Mouse (Mus musculus) liver, embryonic 16.5 days (tissue): ENCODE results near the gene Faf2. TPM values are rescaled to one million over a fixed set of nuclear protein-coding genes. Genes with fewer than 3 reads are reported as not detected.

Experiments
- ATAC-seq: fragments of 200-750 bp; cut with Nextera tagmentation; 2 replicates; pipeline ENCODE4 v1.8.0; 2017; ENCODE audit warnings: low read depth, mild to moderate bottlenecking, moderate number of reproducible peaks, moderate library complexity
- H3K27ac ChIP-seq: fragments of 300-500 bp; sonication (generic); 2 replicates; pipeline ENCODE4 v1.5.1; 2014; ENCODE audit warnings: mild to moderate bottlenecking, low read length
- H3K27me3 ChIP-seq: fragments of 300-500 bp; sonication (generic); 2 replicates; pipeline ENCODE4 v1.6.1; 2014; ENCODE audit warnings: low read depth, low read length, mixed read lengths; ENCODE audit not compliant: control insufficient read depth, insufficient read depth
- H3K36me3 ChIP-seq: fragments of 300-500 bp; sonication (generic); 2 replicates; pipeline ENCODE4 v1.6.1; 2014; ENCODE audit warnings: mild to moderate bottlenecking; ENCODE audit not compliant: control insufficient read depth, insufficient read depth
- H3K4me1 ChIP-seq: fragments of 300-500 bp; sonication (generic); 2 replicates; pipeline ENCODE4 v1.6.1; 2014; ENCODE audit warnings: low read depth, low read length, mixed read lengths; ENCODE audit not compliant: control insufficient read depth
- H3K4me2 ChIP-seq: fragments of 300-500 bp; sonication (generic); 2 replicates; pipeline ENCODE4 v1.6.1; 2014; ENCODE audit warnings: low read depth, low read length, mixed read lengths
- H3K4me3 ChIP-seq: fragments of 300-500 bp; sonication (generic); 2 replicates; pipeline ENCODE4 v1.5.1; 2014; ENCODE audit warnings: low read depth, mild to moderate bottlenecking, low read length
- H3K9ac ChIP-seq: fragments of 300-500 bp; sonication (generic); 2 replicates; pipeline ENCODE4 v1.6.1; 2014; ENCODE audit warnings: low read depth, low read length
- H3K9me3 ChIP-seq: fragments of 300-500 bp; sonication (generic); replicated peaks from 2 replicates; pipeline ENCODE4 v1.6.1; 2016; ENCODE audit warnings: low read length; ENCODE audit not compliant: control insufficient read depth
- WGBS: fragments of 180-500 bp; shearing (Covaris S2); extraction: QIAGEN DNeasy Blood & Tissue Kit; methylation state at CpG from one replicate; pipeline ENCODE4 v1.1.7; 2014; ENCODE audit not compliant: insufficient replicate concordance; 5-methylcytosine and 5-hydroxymethylcytosine counted together
- polyA plus RNA-seq: library from polyadenylated mRNA; unstranded; fragments of >200 nt; fragmentation: Nextera tagmentation; extraction: Ambion mirVana; gene quantifications from 2 replicates; pipeline ENCODE4 v1.2.1, GENCODE M21; 2015

Faf2 gene
- polyA plus RNA-seq, 1 experiment from 2014 or later = 29.9 TPM

DNA sequence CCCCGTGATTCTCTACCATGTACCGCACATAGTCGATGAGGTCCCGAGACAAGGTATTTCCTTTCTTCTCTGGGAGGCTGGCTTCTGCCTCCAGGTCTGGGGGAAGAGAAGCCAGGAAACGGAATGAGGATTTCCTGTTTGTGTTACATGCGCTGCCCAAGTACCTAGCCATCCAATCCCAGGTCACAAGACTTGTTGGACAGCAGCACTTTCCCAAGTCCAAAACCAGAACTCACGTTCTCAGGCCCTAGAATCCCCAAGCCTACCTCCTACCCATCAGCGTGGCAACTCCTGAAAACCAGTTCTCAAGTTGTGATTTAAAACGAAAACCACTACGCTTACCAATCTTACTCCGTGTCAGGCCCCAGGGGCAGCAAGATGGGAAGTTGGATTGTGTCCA lies 35.8 kb upstream of the Faf2 start:
- Histone ChIP-seq H3K4me2 (no peak overlapping the region), H3K4me1 (peaks cover 3% of the 10 kb centered on the region), H3K9ac (no peak overlapping the region), H3K4me3 (no peak overlapping the region), H3K27ac (no peak overlapping the region), H3K9me3 (no peaks in the 10 kb centered on the region), H3K36me3 (peaks cover 7% of the 10 kb centered on the region), H3K27me3 (no peaks in the 10 kb centered on the region)
- ATAC-seq = no peak
- WGBS = 76% methylated on average over 11 of the region's 11 CpGs

- Histone ChIP-seq H3K27me3 (no peaks in the 10 kb centered on the region), H3K4me2 (peak overlapping the region; percentile 86), H3K27ac (0 out of 2 replicates have a peak overlapping the region, but pooled peaks have one; percentile 38), H3K9me3 (no peaks in the 10 kb centered on the region), H3K9ac (peak overlapping the region; percentile 74), H3K36me3 (peaks cover under 1% of the 10 kb centered on the region), H3K4me3 (peak overlapping the region; percentile 82), H3K4me1 (peaks cover 10% of the 10 kb centered on the region)
- WGBS = 1% methylated on average over 24 of the region's 24 CpGs
- ATAC-seq = 0 out of 2 replicates have a peak, but pooled peaks have one; percentile 10
Observed at GRCm38 (mm10) chr13:54589414-54589995, 32.1 kb upstream of the Faf2 start.

- no peaks in the 10 kb centered on the region; the same call in 1 of the 2 replicates for H3K36me3 ChIP-seq
- H3K9ac ChIP-seq = peak within 1 kb of the TSS; percentile 84
- WGBS = under 1% methylated on average over 51 of the region's 51 CpGs
- peak within 1 kb of the TSS; percentile 82 for H3K4me3 ChIP-seq
- no peaks in the 10 kb centered on the region for H3K27me3 ChIP-seq
- peak within 1 kb of the TSS; percentile 86 for H3K4me2 ChIP-seq
- H3K9me3 ChIP-seq = no peaks in the 10 kb centered on the region
- H3K4me1 ChIP-seq = peaks cover 10% of the 10 kb centered on the region
- peak within 1 kb of the TSS; percentile 73 for H3K27ac ChIP-seq
- peak; percentile 98 for ATAC-seq
Observed at GRCm38 (mm10) chr13:54589996-54590951, 31.3 kb upstream of the Faf2 start, which contains the start of the genes Nop16 and Higd2a. Nop16 (minus strand) TSS chr13:54590090. Higd2a (plus strand) TSS chr13:54590207.

DNA sequence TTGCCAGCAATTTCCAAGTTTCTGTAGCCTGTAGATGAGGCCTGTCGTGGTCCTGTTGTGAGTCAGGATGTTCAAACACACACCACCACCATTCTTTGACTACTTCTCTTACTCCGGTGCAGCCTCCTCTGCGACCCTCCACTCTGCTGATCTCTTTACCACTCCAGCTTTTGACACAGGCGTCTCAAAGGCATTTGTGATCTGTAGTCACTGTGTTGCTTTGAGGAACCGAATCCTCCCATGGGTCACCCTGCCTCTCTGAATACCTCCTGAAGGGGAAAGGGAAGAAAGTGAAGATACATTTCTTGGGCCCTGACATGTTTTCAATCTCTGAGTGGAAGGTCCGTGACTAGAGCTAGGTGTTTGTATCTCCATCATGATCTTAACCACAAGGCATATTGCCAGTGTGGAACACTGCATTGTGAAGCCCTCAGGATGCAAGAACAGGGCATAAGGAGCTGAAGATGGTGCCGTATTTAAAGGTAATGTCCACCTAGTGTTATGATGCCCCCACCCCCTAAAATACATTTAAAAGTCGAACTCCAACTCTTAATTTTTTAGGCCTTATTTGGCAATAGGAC lies 29.7 kb upstream of the Faf2 start:
- Histone ChIP-seq H3K27ac (no peak overlapping the region), H3K4me3 (no peak overlapping the region), H3K9me3 (no peaks in the 10 kb centered on the region), H3K36me3 (no peaks in the 10 kb centered on the region; the same call in 1 of the 2 replicates), H3K9ac (no peak overlapping the region), H3K4me1 (peaks cover 10% of the 10 kb centered on the region), H3K27me3 (no peaks in the 10 kb centered on the region), H3K4me2 (peak overlapping the region; percentile 76; the same call in 1 of the 2 replicates)
- ATAC-seq = no peak
- 82% methylated on average over 8 of the region's 8 CpGs for WGBS

- no peaks in the 10 kb centered on the region for H3K9me3 ChIP-seq
- H3K27me3 ChIP-seq = no peaks in the 10 kb centered on the region
- no peaks in the 10 kb centered on the region for H3K36me3 ChIP-seq
- H3K4me2 ChIP-seq = no peak overlapping the region
- H3K9ac ChIP-seq = no peak overlapping the region
- WGBS = 69% methylated on average over 11 of the region's 11 CpGs
- ATAC-seq = no peak
- H3K4me3 ChIP-seq = no peak overlapping the region
- H3K27ac ChIP-seq = no peak overlapping the region
- peaks cover 10% of the 10 kb centered on the region for H3K4me1 ChIP-seq
Observed at GRCm38 (mm10) chr13:54593617-54594016, 28.0 kb upstream of the Faf2 start.

GRCm38 (mm10) chr13:54596107-54596690 lies 25.4 kb upstream of the Faf2 start:
- Histone ChIP-seq H3K4me3 (no peak overlapping the region), H3K4me2 (no peak overlapping the region), H3K36me3 (no peaks in the 10 kb centered on the region; the same call in 1 of the 2 replicates), H3K4me1 (peaks cover 3% of the 10 kb centered on the region; the same call in 1 of the 2 replicates), H3K27me3 (no peaks in the 10 kb centered on the region), H3K9me3 (no peaks in the 10 kb centered on the region), H3K27ac (no peak overlapping the region), H3K9ac (no peak overlapping the region)
- ATAC-seq = no peak
- 78% methylated on average over 8 of the region's 8 CpGs for WGBS

GRCm38 (mm10) chr13:54596870-54597269 lies 24.7 kb upstream of the Faf2 start:
- WGBS = 72% methylated on average over 5 of the region's 5 CpGs
- Histone ChIP-seq H3K27ac (no peak overlapping the region), H3K9ac (no peak overlapping the region), H3K4me1 (no peaks in the 10 kb centered on the region; the same call in 1 of the 2 replicates), H3K4me3 (no peak overlapping the region), H3K9me3 (no peaks in the 10 kb centered on the region), H3K36me3 (no peaks in the 10 kb centered on the region; the same call in 1 of the 2 replicates), H3K4me2 (no peak overlapping the region), H3K27me3 (no peaks in the 10 kb centered on the region)
- ATAC-seq = no peak

DNA sequence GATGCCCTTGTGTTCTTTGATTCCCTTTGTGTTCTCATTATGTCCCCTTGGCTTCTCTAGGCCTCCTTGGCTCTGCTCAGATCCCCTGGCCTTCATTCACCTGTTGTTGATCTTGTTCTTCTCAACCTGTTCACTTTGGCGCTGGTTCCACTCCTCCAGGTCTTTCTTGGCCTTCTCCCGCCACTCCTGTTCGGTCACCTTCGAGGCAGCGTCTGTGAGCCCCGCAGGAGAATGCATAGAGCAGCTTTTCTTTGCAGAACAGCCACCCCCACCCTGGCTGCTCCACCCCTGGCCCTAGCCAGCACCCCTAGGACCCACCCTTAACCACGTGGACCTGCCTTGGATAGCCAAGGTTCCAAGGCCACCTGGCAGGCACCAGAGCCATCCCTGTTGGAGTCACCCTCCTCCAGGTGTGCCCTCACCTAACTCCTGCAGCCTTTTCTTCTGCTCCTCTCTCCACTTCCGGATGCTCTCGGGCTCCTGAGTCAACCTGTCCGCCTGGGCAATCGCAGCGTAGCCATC lies 22.9 kb upstream of the Faf2 start:
- Histone ChIP-seq H3K9ac (no peak overlapping the region), H3K4me2 (no peak overlapping the region), H3K4me1 (no peaks in the 10 kb centered on the region; the same call in 1 of the 2 replicates), H3K9me3 (no peaks in the 10 kb centered on the region), H3K27me3 (no peaks in the 10 kb centered on the region), H3K27ac (no peak overlapping the region), H3K4me3 (no peak overlapping the region), H3K36me3 (no peaks in the 10 kb centered on the region; the same call in 1 of the 2 replicates)
- 86% methylated on average over 12 of the region's 12 CpGs for WGBS
- ATAC-seq = no peak
